Mouse (Mus musculus): ENCODE measurements around the gene Crip3. TPM values are rescaled to one million over a fixed set of nuclear protein-coding genes. Genes with fewer than 3 reads are reported as not detected.

Gene Crip3
- total RNA-seq (2014; rRNA removed), result 1.4 and 4.0 TPM in 2 replicates
- polyA plus RNA-seq (2015; fragmentation: Nextera tagmentation; extraction: Ambion mirVana), result 1.6 and 1.7 TPM in 2 replicates

DNA sequence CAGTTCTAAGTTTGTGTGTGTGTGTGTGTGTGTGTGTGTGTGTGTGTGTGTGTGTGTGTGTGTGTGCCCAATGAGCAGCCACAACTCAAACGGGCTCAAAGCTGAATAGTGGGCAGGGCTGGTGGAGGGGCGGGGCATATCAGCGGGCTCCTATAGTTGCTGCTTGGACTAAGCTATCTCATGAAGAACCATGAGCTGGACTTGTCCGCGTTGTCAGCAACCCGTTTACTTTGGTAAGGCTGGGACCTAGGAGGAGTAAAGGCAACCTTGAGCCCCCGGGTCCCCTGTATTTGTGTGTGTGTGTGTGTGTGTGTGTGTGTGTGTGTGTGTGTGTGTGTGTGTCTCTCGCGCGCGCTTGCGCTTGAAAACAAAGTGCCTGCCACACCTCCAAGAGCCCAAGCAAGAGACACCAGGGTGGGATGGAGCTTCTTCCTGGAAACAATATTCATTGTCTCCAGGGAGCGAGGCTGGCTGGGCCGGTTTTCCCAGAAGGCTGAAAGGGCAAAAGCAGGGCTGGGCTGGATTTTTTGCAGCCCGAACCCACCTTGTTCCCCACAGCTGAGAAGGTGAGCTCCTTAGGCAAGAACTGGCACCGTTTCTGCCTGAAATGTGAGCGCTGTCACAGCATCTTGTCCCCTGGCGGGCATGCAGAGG is at the start of gene Crip3:
Gene Crip3 (plus strand): TSS at position 166 of the 654 bp plus-strand sequence.
- DNase-seq (ENCODE audit: low spot score), result no peak
- H3K27ac ChIP-seq, result no peak within 1 kb of the TSS
- H3K36me3 ChIP-seq (ENCODE audit: insufficient read depth, low read length), result 0 out of 2 replicates have a peak, but pooled peaks cover 4% of the 10 kb centered on the region
- no peak for TF ChIP-seq CTCF (IDR thresholded peaks at IDR 0.05; ENCODE audit: low read depth)
- H3K4me3 ChIP-seq (ENCODE audit: low read length), result no peak within 1 kb of the TSS
- peak within 1 kb of the TSS; percentile 25; the same call in 1 of the 2 replicates for H3K4me2 ChIP-seq (ENCODE audit: low read depth, low read length)
- no peak within 1 kb of the TSS for H3K9ac ChIP-seq (replicated peaks; ENCODE audit: low read length)
- H3K9me3 ChIP-seq (ENCODE audit: low read length), result no peaks in the 10 kb centered on the region
- no peak for ATAC-seq
- no peaks in the 10 kb centered on the region for H3K4me1 ChIP-seq (ENCODE audit: insufficient read depth, low read length)
- WGBS, result 11% methylated on average over 18 of the region's 18 CpGs
- no peaks in the 10 kb centered on the region for H3K27me3 ChIP-seq (ENCODE audit: insufficient read depth, low read length)

GRCm38 (mm10) chr17:46383294-46384060 is 45.2 kb upstream of the Crip3 start, which contains the start of gene Zfp318:
Zfp318 (plus strand) TSS chr17:46383731.
- TF ChIP-seq CTCF (IDR thresholded peaks at IDR 0.05; ENCODE audit: low read depth), result no peak
- DNase-seq (ENCODE audit: low spot score), result peak; percentile 98
- H3K4me1 ChIP-seq (ENCODE audit: insufficient read depth, low read length), result peaks cover 6% of the 10 kb centered on the region; the same call in 1 of the 2 replicates
- no peaks in the 10 kb centered on the region for H3K9me3 ChIP-seq (ENCODE audit: low read length)
- H3K27me3 ChIP-seq (ENCODE audit: insufficient read depth, low read length), result no peaks in the 10 kb centered on the region
- H3K4me3 ChIP-seq (ENCODE audit: low read length), result peak within 1 kb of the TSS; percentile 97
- no peaks in the 10 kb centered on the region for H3K36me3 ChIP-seq (ENCODE audit: insufficient read depth, low read length)
- ATAC-seq, result peak; percentile 98
- peak within 1 kb of the TSS; percentile 82 for H3K4me2 ChIP-seq (ENCODE audit: low read depth, low read length)
- 4% methylated on average over 45 of the region's 105 CpGs for WGBS
- peak within 1 kb of the TSS; percentile 97 for H3K9ac ChIP-seq (replicated peaks; ENCODE audit: low read length)
- H3K27ac ChIP-seq, result peak within 1 kb of the TSS; percentile 94

- ATAC-seq, result peak; percentile 4; the same call in 1 of the 2 replicates
- under 1% methylated on average over 68 of the region's 70 CpGs for WGBS
- peak; percentile 31 for DNase-seq (ENCODE audit: low spot score)
- Histone ChIP-seq H3K4me1 (ENCODE audit: insufficient read depth, low read length) (peaks cover 6% of the 10 kb centered on the region; the same call in 1 of the 2 replicates), H3K27me3 (ENCODE audit: insufficient read depth, low read length) (no peaks in the 10 kb centered on the region), H3K9ac (replicated peaks; ENCODE audit: low read length) (peak overlapping the region; percentile 97), H3K27ac (peak overlapping the region; percentile 94), H3K4me3 (ENCODE audit: low read length) (peak overlapping the region; percentile 97), H3K4me2 (ENCODE audit: low read depth, low read length) (peak overlapping the region; percentile 82), H3K36me3 (ENCODE audit: insufficient read depth, low read length) (no peaks in the 10 kb centered on the region), H3K9me3 (ENCODE audit: low read length) (no peaks in the 10 kb centered on the region)
- TF ChIP-seq CTCF (IDR thresholded peaks at IDR 0.05; ENCODE audit: low read depth), result no peak
These were observed 44.5 kb upstream of the Crip3 start for GRCm38 (mm10) chr17:46384061-46384801.

DNA sequence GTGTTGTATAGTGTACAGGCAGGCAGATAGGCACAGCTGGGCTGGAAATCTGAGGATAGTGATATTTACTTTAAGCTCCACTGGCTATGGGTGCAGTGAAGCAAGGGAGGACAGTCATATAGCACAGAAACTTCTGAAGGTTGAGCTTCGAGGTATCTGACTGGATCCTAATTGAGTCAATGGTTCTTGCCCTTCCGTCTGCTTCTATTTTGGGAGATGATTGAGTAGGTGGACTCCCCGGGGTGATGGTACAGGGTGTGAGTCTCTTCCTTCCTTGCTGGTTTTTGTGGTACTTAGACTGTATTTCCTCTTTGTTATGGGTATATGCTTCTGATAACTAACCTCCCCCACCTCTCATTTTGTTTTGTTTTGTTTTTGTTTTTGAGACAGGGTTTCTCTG is 40.5 kb upstream of the Crip3 start:
- no peak for DNase-seq (ENCODE audit: low spot score)
- ATAC-seq, result no peak
- H3K36me3 ChIP-seq (ENCODE audit: insufficient read depth, low read length), result no peaks in the 10 kb centered on the region; the same call in 1 of the 2 replicates
- H3K9ac ChIP-seq (replicated peaks; ENCODE audit: low read length), result no peak overlapping the region
- H3K4me2 ChIP-seq (ENCODE audit: low read depth, low read length), result no peak overlapping the region
- TF ChIP-seq CTCF (IDR thresholded peaks at IDR 0.05; ENCODE audit: low read depth), result no peak
- H3K4me3 ChIP-seq (ENCODE audit: low read length), result no peak overlapping the region
- H3K4me1 ChIP-seq (ENCODE audit: insufficient read depth, low read length), result peaks cover 6% of the 10 kb centered on the region; the same call in 1 of the 2 replicates
- H3K27me3 ChIP-seq (ENCODE audit: insufficient read depth, low read length), result no peaks in the 10 kb centered on the region
- WGBS, result 79% methylated on average over 3 of the region's 3 CpGs
- no peak overlapping the region for H3K27ac ChIP-seq
- H3K9me3 ChIP-seq (ENCODE audit: low read length), result no peaks in the 10 kb centered on the region

DNA sequence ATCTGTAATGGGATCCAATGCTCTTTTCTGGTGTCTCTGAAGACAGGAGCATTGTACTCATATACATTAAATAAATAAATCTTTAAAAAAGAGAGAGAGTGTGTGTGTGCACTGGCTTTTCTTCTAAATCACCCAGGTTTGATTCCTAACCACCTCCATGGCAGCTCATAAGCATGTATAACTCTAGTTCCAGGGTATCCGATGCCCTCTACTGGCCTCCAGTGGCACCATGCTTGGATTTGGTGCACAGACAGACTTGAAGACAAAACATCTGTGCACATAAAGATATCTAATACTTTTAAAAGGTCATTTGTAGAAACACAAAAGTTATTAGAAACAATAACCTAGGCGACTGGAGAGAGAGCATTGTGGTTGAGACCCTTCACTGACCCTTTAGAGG is 35.7 kb upstream of the Crip3 start:
- Histone ChIP-seq H3K27ac (no peak overlapping the region), H3K4me1 (ENCODE audit: insufficient read depth, low read length) (no peaks in the 10 kb centered on the region), H3K36me3 (ENCODE audit: insufficient read depth, low read length) (peaks cover 14% of the 10 kb centered on the region), H3K27me3 (ENCODE audit: insufficient read depth, low read length) (no peaks in the 10 kb centered on the region), H3K4me2 (ENCODE audit: low read depth, low read length) (no peak overlapping the region), H3K9ac (replicated peaks; ENCODE audit: low read length) (no peak overlapping the region), H3K4me3 (ENCODE audit: low read length) (no peak overlapping the region), H3K9me3 (ENCODE audit: low read length) (no peaks in the 10 kb centered on the region)
- ATAC-seq, result no peak
- peak; percentile 71 for DNase-seq (ENCODE audit: low spot score)
- peak; percentile 76 for TF ChIP-seq CTCF (IDR thresholded peaks at IDR 0.05; ENCODE audit: low read depth)
- 37% methylated on average over 2 of the region's 2 CpGs for WGBS

DNA sequence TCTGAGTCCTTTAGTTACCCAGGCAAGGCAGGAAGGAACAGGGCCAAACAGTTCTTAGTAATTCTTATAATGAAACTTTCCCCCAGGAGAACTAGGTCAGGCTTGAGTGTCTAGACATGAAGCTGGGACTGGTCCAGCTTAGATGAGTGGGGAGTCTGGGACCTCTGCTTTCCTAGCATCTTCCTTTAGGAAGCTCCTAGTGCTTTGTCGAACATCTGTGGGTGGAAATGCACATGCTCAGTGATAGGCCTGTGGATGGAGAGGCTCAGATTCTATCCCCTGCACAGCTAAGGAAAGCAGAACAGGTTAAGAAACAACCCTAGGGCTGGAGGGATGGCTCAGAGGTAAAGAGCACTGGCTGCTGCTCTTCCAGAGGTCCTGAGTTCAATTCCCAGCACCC is 34.1 kb upstream of the Crip3 start:
- WGBS, result 83% methylated on average over 1 of the region's 1 CpGs
- Histone ChIP-seq H3K27me3 (ENCODE audit: insufficient read depth, low read length) (no peaks in the 10 kb centered on the region), H3K9me3 (ENCODE audit: low read length) (no peaks in the 10 kb centered on the region), H3K27ac (no peak overlapping the region), H3K4me3 (ENCODE audit: low read length) (no peak overlapping the region), H3K9ac (replicated peaks; ENCODE audit: low read length) (no peak overlapping the region), H3K36me3 (ENCODE audit: insufficient read depth, low read length) (peaks cover 26% of the 10 kb centered on the region), H3K4me2 (ENCODE audit: low read depth, low read length) (no peak overlapping the region), H3K4me1 (ENCODE audit: insufficient read depth, low read length) (no peaks in the 10 kb centered on the region)
- ATAC-seq, result no peak
- DNase-seq (ENCODE audit: low spot score), result no peak
- no peak for TF ChIP-seq CTCF (IDR thresholded peaks at IDR 0.05; ENCODE audit: low read depth)

Data from hindbrain, postnatal 0 days (tissue).